Mouse (Mus musculus) forebrain, embryonic 15.5 days (tissue): ENCODE measurements around the gene Lpar2. TPM values are rescaled to one million over a fixed set of nuclear protein-coding genes. Genes with fewer than 3 reads are reported as not detected.

Experiments
- ATAC-seq: fragments of 200-750 bp; cut with Nextera tagmentation; replicated peaks from 2 replicates; pipeline ENCODE4 v1.8.0; 2017; ENCODE audit warnings: mild to moderate bottlenecking, moderate TSS enrichment, moderate library complexity
- H3K27ac ChIP-seq: fragments of 300-500 bp; sonication (generic); replicated peaks from 2 replicates; pipeline ENCODE4 v1.5.1; 2015; ENCODE audit warnings: mild to moderate bottlenecking, inconsistent platforms
- H3K27me3 ChIP-seq: fragments of 300-500 bp; sonication (generic); 2 replicates; pipeline ENCODE4 v1.6.1; 2015; ENCODE audit warnings: inconsistent platforms
- H3K36me3 ChIP-seq: fragments of 300-500 bp; sonication (generic); 2 replicates; pipeline ENCODE4 v1.6.1; 2015; ENCODE audit warnings: mild to moderate bottlenecking, inconsistent platforms
- H3K4me1 ChIP-seq: fragments of 300-500 bp; sonication (generic); 2 replicates; pipeline ENCODE4 v1.6.1; 2015; ENCODE audit warnings: inconsistent platforms
- H3K4me2 ChIP-seq: fragments of 300-500 bp; sonication (generic); replicated peaks from 2 replicates; pipeline ENCODE4 v1.6.1; 2015; ENCODE audit warnings: mild to moderate bottlenecking, inconsistent platforms
- H3K4me3 ChIP-seq: fragments of 300-500 bp; sonication (generic); 2 replicates; pipeline ENCODE4 v1.5.1; 2015; ENCODE audit warnings: mild to moderate bottlenecking, inconsistent platforms
- H3K9ac ChIP-seq: fragments of 300-500 bp; sonication (generic); replicated peaks from 2 replicates; pipeline ENCODE4 v1.6.1; 2015; ENCODE audit warnings: mild to moderate bottlenecking, inconsistent platforms
- H3K9me3 ChIP-seq: fragments of 300-500 bp; sonication (generic); 2 replicates; pipeline ENCODE4 v1.6.1; 2016; ENCODE audit warnings: inconsistent platforms
- WGBS: fragments of 180-500 bp; shearing (Covaris S2); methylation state at CpG from one replicate; pipeline ENCODE4 v1.1.7; 2015; ENCODE audit warnings: mixed read lengths; 5-methylcytosine and 5-hydroxymethylcytosine counted together
- polyA plus RNA-seq: library from polyadenylated mRNA; unstranded; fragments of >200 nt; fragmentation: Nextera tagmentation; extraction: Ambion mirVana; gene quantifications from 2 replicates; pipeline ENCODE4 v1.2.1, GENCODE M21; 2015

The Lpar2 gene
- polyA plus RNA-seq, 1 experiment from 2014 or later: 0.65 TPM

GRCm38 (mm10) chr8:69794901-69795300 is 27.3 kb upstream of the Lpar2 start:
- Histone ChIP-seq H3K4me3 (no peak overlapping the region), H3K27ac (no peak overlapping the region), H3K36me3 (peaks cover 58% of the 10 kb centered on the region), H3K27me3 (no peaks in the 10 kb centered on the region), H3K9ac (no peak overlapping the region), H3K4me1 (peaks cover 24% of the 10 kb centered on the region), H3K9me3 (no peaks in the 10 kb centered on the region), H3K4me2 (no peak overlapping the region)
- WGBS: 94% methylated on average over 6 of the region's 6 CpGs
- ATAC-seq: no peak

- H3K4me1 ChIP-seq: peaks cover 16% of the 10 kb centered on the region
- WGBS: 95% methylated on average over 16 of the region's 16 CpGs
- ATAC-seq: no peak
These were observed 25.4 kb upstream of the Lpar2 start for GRCm38 (mm10) chr8:69796721-69797345.

GRCm38 (mm10) chr8:69797661-69798060 is 24.6 kb upstream of the Lpar2 start:
- Histone ChIP-seq H3K4me1 (peaks cover 7% of the 10 kb centered on the region), H3K4me3 (no peak overlapping the region), H3K9ac (no peak overlapping the region), H3K27ac (no peak overlapping the region), H3K4me2 (no peak overlapping the region), H3K9me3 (no peaks in the 10 kb centered on the region), H3K36me3 (peaks cover 83% of the 10 kb centered on the region), H3K27me3 (no peaks in the 10 kb centered on the region)
- ATAC-seq: no peak
- WGBS: 93% methylated on average over 10 of the region's 10 CpGs

More at GRCm38 (mm10) chr8:69796721-69797345, 25.4 kb upstream of the Lpar2 start:
- Histone ChIP-seq H3K36me3 (peaks cover 75% of the 10 kb centered on the region), H3K9ac (no peak overlapping the region), H3K9me3 (no peaks in the 10 kb centered on the region), H3K27ac (no peak overlapping the region), H3K4me3 (no peak overlapping the region), H3K4me2 (no peak overlapping the region), H3K27me3 (no peaks in the 10 kb centered on the region)

- Histone ChIP-seq H3K4me1 (no peaks in the 10 kb centered on the region), H3K9ac (no peak overlapping the region), H3K27me3 (no peaks in the 10 kb centered on the region), H3K9me3 (no peaks in the 10 kb centered on the region), H3K4me2 (no peak overlapping the region), H3K4me3 (no peak overlapping the region), H3K36me3 (peaks cover 92% of the 10 kb centered on the region), H3K27ac (no peak overlapping the region)
- ATAC-seq: no peak
- 97% methylated on average over 8 of the region's 8 CpGs for WGBS
These were observed 23.0 kb upstream of the Lpar2 start for GRCm38 (mm10) chr8:69799261-69799660.

GRCm38 (mm10) chr8:69799946-69800345 is 22.3 kb upstream of the Lpar2 start:
- no peak for ATAC-seq
- Histone ChIP-seq H3K9ac (no peak overlapping the region), H3K9me3 (no peaks in the 10 kb centered on the region), H3K4me3 (no peak overlapping the region), H3K27me3 (no peaks in the 10 kb centered on the region), H3K4me2 (no peak overlapping the region), H3K4me1 (no peaks in the 10 kb centered on the region), H3K36me3 (peaks cover 91% of the 10 kb centered on the region), H3K27ac (no peak overlapping the region)
- WGBS: 91% methylated on average over 5 of the region's 5 CpGs

- 96% methylated on average over 4 of the region's 4 CpGs for WGBS
- Histone ChIP-seq H3K9ac (no peak overlapping the region), H3K4me2 (no peak overlapping the region), H3K4me1 (no peaks in the 10 kb centered on the region), H3K36me3 (peaks cover 96% of the 10 kb centered on the region), H3K4me3 (no peak overlapping the region), H3K9me3 (no peaks in the 10 kb centered on the region), H3K27ac (no peak overlapping the region), H3K27me3 (no peaks in the 10 kb centered on the region)
- no peak for ATAC-seq
These were observed 20.4 kb upstream of the Lpar2 start for GRCm38 (mm10) chr8:69801796-69802195.

- Histone ChIP-seq H3K36me3 (peaks cover 96% of the 10 kb centered on the region), H3K4me1 (no peaks in the 10 kb centered on the region), H3K4me2 (no peak overlapping the region), H3K9me3 (no peaks in the 10 kb centered on the region), H3K27me3 (no peaks in the 10 kb centered on the region), H3K4me3 (no peak overlapping the region), H3K9ac (no peak overlapping the region), H3K27ac (no peak overlapping the region)
- no peak for ATAC-seq
These were observed 20.0 kb upstream of the Lpar2 start for GRCm38 (mm10) chr8:69802216-69802615.

GRCm38 (mm10) chr8:69803366-69803765 is 18.9 kb upstream of the Lpar2 start:
- Histone ChIP-seq H3K27ac (no peak overlapping the region), H3K27me3 (no peaks in the 10 kb centered on the region), H3K9me3 (no peaks in the 10 kb centered on the region), H3K36me3 (peaks cover 90% of the 10 kb centered on the region), H3K4me1 (peaks cover 3% of the 10 kb centered on the region), H3K4me2 (no peak overlapping the region), H3K4me3 (no peak overlapping the region), H3K9ac (no peak overlapping the region)
- ATAC-seq: no peak
- WGBS: 95% methylated on average over 7 of the region's 7 CpGs

GRCm38 (mm10) chr8:69804537-69804936 is 17.7 kb upstream of the Lpar2 start:
- H3K4me2 ChIP-seq: no peak overlapping the region
- no peaks in the 10 kb centered on the region for H3K9me3 ChIP-seq
- no peaks in the 10 kb centered on the region for H3K27me3 ChIP-seq
- H3K36me3 ChIP-seq: peaks cover 78% of the 10 kb centered on the region
- no peak overlapping the region for H3K27ac ChIP-seq
- no peak for ATAC-seq
- peaks cover 7% of the 10 kb centered on the region for H3K4me1 ChIP-seq
- no peak overlapping the region for H3K9ac ChIP-seq
- WGBS: 96% methylated on average over 6 of the region's 6 CpGs
- no peak overlapping the region for H3K4me3 ChIP-seq

GRCm38 (mm10) chr8:69805086-69805485 is 17.1 kb upstream of the Lpar2 start:
- WGBS: 93% methylated on average over 10 of the region's 10 CpGs
- Histone ChIP-seq H3K27me3 (no peaks in the 10 kb centered on the region), H3K4me3 (no peak overlapping the region), H3K4me2 (no peak overlapping the region), H3K27ac (no peak overlapping the region), H3K4me1 (peaks cover 13% of the 10 kb centered on the region), H3K36me3 (peaks cover 73% of the 10 kb centered on the region), H3K9me3 (no peaks in the 10 kb centered on the region), H3K9ac (no peak overlapping the region)
- ATAC-seq: no peak

- Histone ChIP-seq H3K4me3 (no peak overlapping the region), H3K4me2 (no peak overlapping the region), H3K27me3 (no peaks in the 10 kb centered on the region), H3K27ac (no peak overlapping the region), H3K4me1 (peaks cover 14% of the 10 kb centered on the region), H3K36me3 (peaks cover 74% of the 10 kb centered on the region), H3K9me3 (no peaks in the 10 kb centered on the region), H3K9ac (no peak overlapping the region)
- ATAC-seq: no peak
- 91% methylated on average over 9 of the region's 9 CpGs for WGBS
These were observed 16.7 kb upstream of the Lpar2 start for GRCm38 (mm10) chr8:69805491-69805890.

- ATAC-seq: no peak
- WGBS: 96% methylated on average over 5 of the region's 5 CpGs
- peaks cover 14% of the 10 kb centered on the region for H3K4me1 ChIP-seq
- no peak overlapping the region for H3K27ac ChIP-seq
- peaks cover 71% of the 10 kb centered on the region for H3K36me3 ChIP-seq
- no peaks in the 10 kb centered on the region for H3K9me3 ChIP-seq
- H3K4me3 ChIP-seq: no peak overlapping the region
- H3K27me3 ChIP-seq: no peaks in the 10 kb centered on the region
- no peak overlapping the region for H3K4me2 ChIP-seq
- H3K9ac ChIP-seq: no peak overlapping the region
These were observed 15.0 kb upstream of the Lpar2 start for GRCm38 (mm10) chr8:69807236-69807635.
